Mouse (Mus musculus) CH12.LX (cell line): ENCODE results near the gene Slc43a1. TPM values are rescaled to one million over a fixed set of nuclear protein-coding genes. Genes with fewer than 3 reads are reported as not detected.

Source experiments
- DNase-seq: peaks from one replicate; pipeline ENCODE4 v3.0.0-alpha.2; 2013; ENCODE audit errors: extremely low read depth
- H3K27ac ChIP-seq: 2 replicates; pipeline ENCODE4 v1.5.1; 2012; ENCODE audit warnings: low read depth, mild to moderate bottlenecking, control low read depth, moderate library complexity; ENCODE audit not compliant: insufficient read depth
- H3K27me3 ChIP-seq: replicated peaks from 2 replicates; pipeline ENCODE3; 2012; ENCODE audit warnings: inconsistent platforms
- H3K36me3 ChIP-seq, 2 experiments: replicated peaks in 1 of 2; 2 replicates each; pipeline versions ENCODE3 to v1.6.1; 2012; ENCODE audit warnings: inconsistent platforms in 1 of 2, low read length in 1 of 2, mild to moderate bottlenecking in 1 of 2, mixed read lengths in 1 of 2, moderate library complexity in 1 of 2; ENCODE audit not compliant: control insufficient read depth in 1 of 2, insufficient read depth in 1 of 2
- H3K4me1 ChIP-seq, 2 experiments: 2 replicates each; pipeline ENCODE4 v1.6.1; 2012; ENCODE audit warnings: inconsistent platforms in 1 of 2, moderate library complexity in 1 of 2; ENCODE audit not compliant: insufficient read depth in 2 of 2, control insufficient read depth in 1 of 2
- H3K4me2 ChIP-seq: 2 replicates; pipeline ENCODE4 v1.6.1; 2012; ENCODE audit warnings: low read depth, mild to moderate bottlenecking, control low read depth; ENCODE audit not compliant: poor library complexity, insufficient read depth, severe bottlenecking
- H3K4me3 ChIP-seq, 3 experiments: fragments of 150-350 bp in 1 of 3; sonication (generic) in 1 of 3; replicated peaks in 1 of 3; 2 replicates each; pipeline versions ENCODE3 to v1.5.1; 2011 to 2012; ENCODE audit warnings: low read depth in 2 of 3, low read length in 2 of 3, mild to moderate bottlenecking in 2 of 3, moderate library complexity in 2 of 3, control low read depth in 1 of 3, improper control_type of control experiment in 1 of 3, inconsistent platforms in 1 of 3, mixed read lengths in 1 of 3; ENCODE audit not compliant: poor library complexity in 1 of 3
- H3K79me2 ChIP-seq: replicated peaks from 2 replicates; pipeline ENCODE4 v1.6.1; 2012; ENCODE audit warnings: mild to moderate bottlenecking, moderate library complexity; ENCODE audit not compliant: control insufficient read depth, poor library complexity, insufficient read depth, severe bottlenecking; ENCODE audit errors: extremely low read depth
- H3K9ac ChIP-seq: 2 replicates; pipeline ENCODE4 v1.6.1; 2012; ENCODE audit warnings: low read depth, mild to moderate bottlenecking, control low read depth, moderate library complexity; ENCODE audit not compliant: insufficient read depth
- H3K9me3 ChIP-seq: replicated peaks from 2 replicates; pipeline ENCODE3; 2012; ENCODE audit warnings: low read length, inconsistent platforms, mixed read lengths
- CHD1 ChIP-seq: IDR thresholded peaks from 2 replicates; pipeline ENCODE4 v1.6.1; 2012; ENCODE audit warnings: low read depth, low read length, improper control_type of control experiment, inconsistent platforms
- CTCF ChIP-seq, 2 experiments: IDR thresholded peaks in 1 of 2; conservative IDR thresholded peaks in 1 of 2; 2 replicates each; pipeline ENCODE4 v1.5.1; 2011 to 2012; ENCODE audit warnings: low read depth in 2 of 2, low read length in 2 of 2, improper control_type of control experiment in 1 of 2, inconsistent platforms in 1 of 2, mild to moderate bottlenecking in 1 of 2, moderate library complexity in 1 of 2
- HCFC1 ChIP-seq: IDR thresholded peaks from 2 replicates; pipeline ENCODE4 v1.6.1; 2012; ENCODE audit warnings: low read depth, mild to moderate bottlenecking, inconsistent platforms, low read length, improper control_type of control experiment
- MEF2A ChIP-seq: IDR thresholded peaks from 2 replicates; pipeline ENCODE4 v1.6.1; 2014; ENCODE audit warnings: low read depth, mild to moderate bottlenecking, inconsistent platforms, low read length, improper control_type of control experiment, borderline replicate concordance
- MXI1 ChIP-seq: IDR thresholded peaks from 2 replicates; pipeline ENCODE4 v1.6.1; 2011; ENCODE audit warnings: mild to moderate bottlenecking, low read depth, low read length, improper control_type of control experiment
- NRF1 ChIP-seq: IDR thresholded peaks from 2 replicates; pipeline ENCODE4 v1.6.1; 2014; ENCODE audit warnings: low read depth, mild to moderate bottlenecking, inconsistent platforms, low read length, improper control_type of control experiment, moderate library complexity
- RAD21 ChIP-seq: IDR thresholded peaks from 2 replicates; pipeline ENCODE4 v1.6.1; 2011; ENCODE audit warnings: low read depth, mild to moderate bottlenecking, low read length, improper control_type of control experiment, moderate library complexity
- RCOR1 ChIP-seq: conservative IDR thresholded peaks from 2 replicates; pipeline ENCODE4 v1.6.1; 2012; ENCODE audit warnings: low read depth, mild to moderate bottlenecking, inconsistent platforms, low read length, improper control_type of control experiment
- SMC3 ChIP-seq: IDR thresholded peaks from 2 replicates; pipeline ENCODE4 v1.6.1; 2011; ENCODE audit warnings: low read depth, low read length, improper control_type of control experiment
- TCF12 ChIP-seq: IDR thresholded peaks from 2 replicates; pipeline ENCODE4 v1.6.1; 2014; ENCODE audit warnings: low read depth, mild to moderate bottlenecking, inconsistent platforms, low read length, improper control_type of control experiment
- UBTF ChIP-seq: IDR thresholded peaks from 2 replicates; pipeline ENCODE4 v1.6.1; 2012; ENCODE audit warnings: low read depth, mild to moderate bottlenecking, inconsistent platforms, low read length, improper control_type of control experiment, moderate library complexity
- USF1 ChIP-seq: IDR thresholded peaks from 2 replicates; pipeline ENCODE4 v1.6.1; 2014; ENCODE audit warnings: low read depth, mild to moderate bottlenecking, inconsistent platforms, low read length, improper control_type of control experiment
- ZC3H11A ChIP-seq: IDR thresholded peaks from 2 replicates; pipeline ENCODE4 v1.6.1; 2012; ENCODE audit warnings: low read depth, mild to moderate bottlenecking, inconsistent platforms, low read length, improper control_type of control experiment
- ZMIZ1 ChIP-seq: IDR thresholded peaks from 2 replicates; pipeline ENCODE4 v1.6.1; 2012; ENCODE audit warnings: low read depth, mild to moderate bottlenecking, inconsistent platforms, low read length, improper control_type of control experiment
- ZNF384 ChIP-seq: IDR thresholded peaks from 2 replicates; pipeline ENCODE4 v1.6.1; 2012; ENCODE audit warnings: low read depth, low read length, improper control_type of control experiment, inconsistent platforms
- dilution Hi-C: fragments of 300-500 bp; cut with MboI; formaldehyde crosslinking; loops from 2 replicates; pipeline ENCODE4 v1.14.3; 2020; ENCODE audit warnings: low sequenced_read_pairs; ENCODE audit not compliant: extremely low pct_unique_long_range_greater_than_20kb, extremely low pct_ligation_motif_present
- in situ Hi-C: fragments of 300-500 bp; cut with MboI; formaldehyde crosslinking; loops from 3 replicates; pipeline ENCODE4 v1.14.3; 2019; ENCODE audit warnings: low sequenced_read_pairs, low pct_ligation_motif_present, low pct_unique_long_range_greater_than_20kb, mixed read lengths
- polyA plus RNA-seq: library from polyadenylated mRNA; unstranded; fragments of >175 nt; gene quantifications from 2 replicates; pipeline ENCODE4 v1.2.1, GENCODE M21; 2012; ENCODE audit warnings: low read depth; ENCODE audit not compliant: insufficient read length
- total RNA-seq, 2 experiments: library from RNA; depleted of rRNA; stranded (reverse); fragments of 300-350 nt in 1 of 2; fragments of >200 nt in 1 of 2; gene quantifications; 2 replicates each; pipeline ENCODE4 v1.2.3; 2012 to 2014

Slc43a1 gene
- total and polyA plus RNA-seq, 3 experiments: 0.19 to 5.0 (median 0.30) TPM

- H3K27me3 ChIP-seq: peaks cover 35% of the 10 kb centered on the region
- no peak overlapping the region for H3K4me3 ChIP-seq
- 0 out of 2 replicates have a peak, but pooled peaks have one; percentile 25 for TF ChIP-seq TCF12
- TF ChIP-seq MEF2A: no peak
- TF ChIP-seq ZNF384: peak; percentile 77
- TF ChIP-seq, all 38 proteins: peak for 2
- DNase-seq: peak; percentile 12
- no peaks in the 10 kb centered on the region for H3K36me3 ChIP-seq
- peaks cover 4% of the 10 kb centered on the region for H3K9me3 ChIP-seq
- peak overlapping the region; percentile 45 for H3K4me2 ChIP-seq
- H3K27ac ChIP-seq: no peak overlapping the region
- no peak overlapping the region for H3K9ac ChIP-seq
- dilution Hi-C loops: no loop called here
- peaks cover 0 to 13% of the 10 kb centered on the region in 2 experiments; a peak in 2 of 4 replicates for H3K4me1 ChIP-seq
- in situ Hi-C loops: loop anchor here (25.0 kb wide), 1 partner anchor 348 kb away; no protein-coding TSS in a partner anchor
- H3K79me2 ChIP-seq: no peaks in the 10 kb centered on the region
Observed at GRCm38 (mm10) chr2:84889316-84890044, 50.8 kb downstream of the Slc43a1 start.

GRCm38 (mm10) chr2:84890045-84890340 is 51.3 kb downstream of the Slc43a1 start:
- Histone ChIP-seq H3K27me3 (peaks cover 32% of the 10 kb centered on the region), H3K4me2 (peak overlapping the region; percentile 45), H3K9me3 (peaks cover 4% of the 10 kb centered on the region), H3K27ac (no peak overlapping the region), H3K9ac (no peak overlapping the region), H3K4me3 (no peak overlapping the region), H3K36me3 (no peaks in the 10 kb centered on the region), H3K79me2 (no peaks in the 10 kb centered on the region), H3K4me1 (peaks cover 0 to 13% of the 10 kb centered on the region in 2 experiments; a peak in 2 of 4 replicates)
- in situ Hi-C loops: loop anchor here (25.0 kb wide), 1 partner anchor 347 kb away; no protein-coding TSS in a partner anchor
- dilution Hi-C loops: no loop called here
- DNase-seq: peak; percentile 76
- peak; percentile 35; the same call in 1 of the 2 replicates for TF ChIP-seq ZC3H11A
- no peak for TF ChIP-seq MXI1
- no peak for TF ChIP-seq MEF2A
- no peak for TF ChIP-seq USF1
- TF ChIP-seq NRF1: no peak
- peak; percentile 89 for TF ChIP-seq SMC3
- TF ChIP-seq CHD1: no peak
- TF ChIP-seq RCOR1: no peak
- TF ChIP-seq HCFC1: no peak
- TF ChIP-seq RAD21: peak; percentile 75
- TF ChIP-seq ZMIZ1: no peak
- peak; percentile 33 to 88; a peak in 3 of 4 replicates for TF ChIP-seq CTCF (conservative IDR thresholded peaks at IDR 0.05 in 1 of 2, IDR thresholded peaks at IDR 0.05 in 1 of 2; ENCODE audit: low read depth in 2 of 2, low read length in 2 of 2)
- no peak for TF ChIP-seq UBTF
